Mouse (Mus musculus): ENCODE results near the gene Mbtps1. TPM values are rescaled to one million over a fixed set of nuclear protein-coding genes. Genes with fewer than 3 reads are reported as not detected.

Gene Mbtps1
- polyA plus RNA-seq, 1 experiment = 40.5 TPM

GRCm38 (mm10) chr8:119530937-119531336 is 27.6 kb downstream of the Mbtps1 start:
- H3K4me1 ChIP-seq (ENCODE audit: control insufficient read depth, insufficient read depth, insufficient read length) = no peaks in the 10 kb centered on the region
- H3K27ac ChIP-seq (ENCODE audit: insufficient read depth, low read length) = no peak overlapping the region

GRCm38 (mm10) chr8:119528762-119529161 is 29.8 kb downstream of the Mbtps1 start:
- TF ChIP-seq POLR2A (IDR thresholded peaks at IDR 0.05; ENCODE audit: low read depth, low read length) (no peak), CTCF (IDR thresholded peaks at IDR 0.05; ENCODE audit: extremely low read depth, insufficient read depth, insufficient read length, insufficient replicate concordance) (no peak)
- no peak overlapping the region for H3K4me3 ChIP-seq (ENCODE audit: extremely low read depth, insufficient read depth, insufficient read length)
- H3K27ac ChIP-seq (ENCODE audit: insufficient read depth, low read length) = no peak overlapping the region
- no peaks in the 10 kb centered on the region for H3K4me1 ChIP-seq (ENCODE audit: control insufficient read depth, insufficient read depth, insufficient read length)
- H3K36me3 ChIP-seq (ENCODE audit: control insufficient read depth, insufficient read depth, low read length) = peaks cover 55% of the 10 kb centered on the region
- DNase-seq (ENCODE audit: low read depth in 1 of 2, low spot score in 2 of 2) = no peak
- H3K27me3 ChIP-seq (ENCODE audit: control insufficient read depth, insufficient read depth, low read length) = no peaks in the 10 kb centered on the region
- 96% methylated on average over 7 of the region's 7 CpGs for WGBS

More at GRCm38 (mm10) chr8:119530937-119531336, 27.6 kb downstream of the Mbtps1 start:
- Histone ChIP-seq H3K36me3 (ENCODE audit: control insufficient read depth, insufficient read depth, low read length) (peaks cover 55% of the 10 kb centered on the region), H3K27me3 (ENCODE audit: control insufficient read depth, insufficient read depth, low read length) (no peaks in the 10 kb centered on the region), H3K4me3 (ENCODE audit: extremely low read depth, insufficient read depth, insufficient read length) (no peak overlapping the region)
- DNase-seq (ENCODE audit: low read depth in 1 of 2, low spot score in 2 of 2) = no peak
- WGBS = 90% methylated on average over 6 of the region's 6 CpGs
- TF ChIP-seq POLR2A (IDR thresholded peaks at IDR 0.05; ENCODE audit: low read depth, low read length) (no peak), CTCF (IDR thresholded peaks at IDR 0.05; ENCODE audit: extremely low read depth, insufficient read depth, insufficient read length, insufficient replicate concordance) (no peak)

GRCm38 (mm10) chr8:119520102-119520501 is 38.4 kb downstream of the Mbtps1 start:
- H3K27ac ChIP-seq (ENCODE audit: insufficient read depth, low read length) = no peak overlapping the region
- 93% methylated on average over 7 of the region's 7 CpGs for WGBS
- no peak overlapping the region for H3K4me3 ChIP-seq (ENCODE audit: extremely low read depth, insufficient read depth, insufficient read length)
- H3K4me1 ChIP-seq (ENCODE audit: control insufficient read depth, insufficient read depth, insufficient read length) = no peaks in the 10 kb centered on the region
- DNase-seq (ENCODE audit: low read depth in 1 of 2, low spot score in 2 of 2) = no peak
- TF ChIP-seq POLR2A (IDR thresholded peaks at IDR 0.05; ENCODE audit: low read depth, low read length) (no peak), CTCF (IDR thresholded peaks at IDR 0.05; ENCODE audit: extremely low read depth, insufficient read depth, insufficient read length, insufficient replicate concordance) (0 out of 2 replicates have a peak, but pooled peaks have one; percentile 7)
- no peaks in the 10 kb centered on the region for H3K27me3 ChIP-seq (ENCODE audit: control insufficient read depth, insufficient read depth, low read length)
- peaks cover 73% of the 10 kb centered on the region for H3K36me3 ChIP-seq (ENCODE audit: control insufficient read depth, insufficient read depth, low read length)

GRCm38 (mm10) chr8:119516674-119517073 is 41.9 kb downstream of the Mbtps1 start:
- peaks cover 75% of the 10 kb centered on the region for H3K36me3 ChIP-seq (ENCODE audit: control insufficient read depth, insufficient read depth, low read length)
- H3K4me3 ChIP-seq (ENCODE audit: extremely low read depth, insufficient read depth, insufficient read length) = no peak overlapping the region
- DNase-seq (ENCODE audit: low read depth in 1 of 2, low spot score in 2 of 2) = no peak
- no peak overlapping the region for H3K27ac ChIP-seq (ENCODE audit: insufficient read depth, low read length)
- H3K27me3 ChIP-seq (ENCODE audit: control insufficient read depth, insufficient read depth, low read length) = no peaks in the 10 kb centered on the region
- no peaks in the 10 kb centered on the region for H3K4me1 ChIP-seq (ENCODE audit: control insufficient read depth, insufficient read depth, insufficient read length)
- 90% methylated on average over 5 of the region's 5 CpGs for WGBS
- no peak for TF ChIP-seq CTCF (IDR thresholded peaks at IDR 0.05; ENCODE audit: extremely low read depth, insufficient read depth, insufficient read length, insufficient replicate concordance)
- TF ChIP-seq POLR2A (IDR thresholded peaks at IDR 0.05; ENCODE audit: low read depth, low read length) = no peak

- WGBS = 94% methylated on average over 3 of the region's 3 CpGs
- Histone ChIP-seq H3K4me3 (ENCODE audit: extremely low read depth, insufficient read depth, insufficient read length) (no peak overlapping the region), H3K4me1 (ENCODE audit: control insufficient read depth, insufficient read depth, insufficient read length) (no peaks in the 10 kb centered on the region), H3K36me3 (ENCODE audit: control insufficient read depth, insufficient read depth, low read length) (peaks cover 72% of the 10 kb centered on the region), H3K27ac (ENCODE audit: insufficient read depth, low read length) (no peak overlapping the region), H3K27me3 (ENCODE audit: control insufficient read depth, insufficient read depth, low read length) (no peaks in the 10 kb centered on the region)
- TF ChIP-seq CTCF (IDR thresholded peaks at IDR 0.05; ENCODE audit: extremely low read depth, insufficient read depth, insufficient read length, insufficient replicate concordance) (no peak), POLR2A (IDR thresholded peaks at IDR 0.05; ENCODE audit: low read depth, low read length) (no peak)
- no peak for DNase-seq (ENCODE audit: low read depth in 1 of 2, low spot score in 2 of 2)
These were observed 42.8 kb downstream of the Mbtps1 start for GRCm38 (mm10) chr8:119515767-119516166.

GRCm38 (mm10) chr8:119514940-119515339 is 43.6 kb downstream of the Mbtps1 start:
- TF ChIP-seq POLR2A (IDR thresholded peaks at IDR 0.05; ENCODE audit: low read depth, low read length) = no peak
- no peak for TF ChIP-seq CTCF (IDR thresholded peaks at IDR 0.05; ENCODE audit: extremely low read depth, insufficient read depth, insufficient read length, insufficient replicate concordance)
- Histone ChIP-seq H3K27me3 (ENCODE audit: control insufficient read depth, insufficient read depth, low read length) (no peaks in the 10 kb centered on the region), H3K4me1 (ENCODE audit: control insufficient read depth, insufficient read depth, insufficient read length) (no peaks in the 10 kb centered on the region), H3K36me3 (ENCODE audit: control insufficient read depth, insufficient read depth, low read length) (peaks cover 71% of the 10 kb centered on the region), H3K4me3 (ENCODE audit: extremely low read depth, insufficient read depth, insufficient read length) (no peak overlapping the region), H3K27ac (ENCODE audit: insufficient read depth, low read length) (no peak overlapping the region)
- 89% methylated on average over 3 of the region's 3 CpGs for WGBS
- no peak for DNase-seq (ENCODE audit: low read depth in 1 of 2, low spot score in 2 of 2)

- Histone ChIP-seq H3K27me3 (ENCODE audit: control insufficient read depth, insufficient read depth, low read length) (no peaks in the 10 kb centered on the region), H3K4me3 (ENCODE audit: extremely low read depth, insufficient read depth, insufficient read length) (no peak overlapping the region), H3K27ac (ENCODE audit: insufficient read depth, low read length) (no peak overlapping the region), H3K36me3 (ENCODE audit: control insufficient read depth, insufficient read depth, low read length) (peaks cover 73% of the 10 kb centered on the region), H3K4me1 (ENCODE audit: control insufficient read depth, insufficient read depth, insufficient read length) (no peaks in the 10 kb centered on the region)
- WGBS = 92% methylated on average over 4 of the region's 4 CpGs
- DNase-seq (ENCODE audit: low read depth in 1 of 2, low spot score in 2 of 2) = no peak
- TF ChIP-seq POLR2A (IDR thresholded peaks at IDR 0.05; ENCODE audit: low read depth, low read length) = no peak
- TF ChIP-seq CTCF (IDR thresholded peaks at IDR 0.05; ENCODE audit: extremely low read depth, insufficient read depth, insufficient read length, insufficient replicate concordance) = no peak
These were observed 45.1 kb downstream of the Mbtps1 start for GRCm38 (mm10) chr8:119513405-119513804.
